Mouse (Mus musculus): Measurements from ENCODE around the gene Jmjd1c.

DNA sequence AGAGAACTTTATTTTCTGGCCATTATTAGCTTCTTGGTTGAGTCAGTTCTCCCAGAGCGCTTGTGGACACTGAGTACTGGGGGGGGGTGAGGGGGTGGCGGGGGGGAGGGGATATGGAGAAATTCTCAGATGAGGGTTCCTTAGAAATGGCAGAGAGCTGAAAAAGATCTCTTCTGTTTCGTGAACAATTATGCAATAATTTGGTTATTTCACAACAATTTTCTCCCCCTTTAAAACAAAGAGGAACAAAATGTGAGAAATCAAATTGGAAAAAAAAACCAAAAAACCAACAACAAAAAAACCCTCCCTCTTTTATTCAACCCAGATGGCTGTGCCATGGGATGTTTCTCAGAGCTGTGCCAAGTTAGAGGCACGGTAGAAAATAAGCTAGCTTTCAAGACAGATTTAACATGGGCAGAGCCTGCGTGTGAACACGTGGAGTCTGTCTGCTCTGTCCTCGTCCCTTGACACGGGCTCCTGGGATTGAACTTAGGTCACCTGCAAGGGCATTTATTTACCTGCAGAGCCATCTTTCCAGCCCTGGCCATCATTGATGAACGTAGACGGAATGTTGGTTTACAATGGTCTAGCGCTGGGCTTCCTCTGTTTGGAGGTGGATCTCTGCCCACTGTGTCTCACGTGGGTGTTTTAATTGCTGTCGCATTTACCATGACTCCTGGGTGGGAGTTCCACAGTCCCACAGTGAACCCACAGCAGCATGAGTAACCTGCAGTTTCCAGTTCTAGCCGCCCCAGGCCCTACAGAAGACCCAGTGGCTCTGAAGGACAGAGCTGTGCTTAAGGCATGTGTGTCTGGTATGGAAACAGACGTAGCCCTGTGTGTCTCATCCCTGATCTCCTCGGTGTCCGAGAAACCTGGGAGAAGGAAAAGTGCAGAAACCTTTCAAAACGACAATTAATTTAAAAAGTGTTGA, 47.9 kb upstream of the Jmjd1c start:
- TF ChIP-seq CTCF (IDR thresholded peaks at IDR 0.05; ENCODE audit: low read depth) (no peak), EP300 (IDR thresholded peaks at IDR 0.05; ENCODE audit: low read depth) (no peak)

Measured in liver, postnatal 0 days (tissue).